Mouse (Mus musculus): Measurements from ENCODE around the gene Ell. TPM values are rescaled to one million over a fixed set of nuclear protein-coding genes. Genes with fewer than 3 reads are reported as not detected.

Ell gene
- polyA plus RNA-seq, 1 experiment from 2014 or later: 13.5 TPM

DNA sequence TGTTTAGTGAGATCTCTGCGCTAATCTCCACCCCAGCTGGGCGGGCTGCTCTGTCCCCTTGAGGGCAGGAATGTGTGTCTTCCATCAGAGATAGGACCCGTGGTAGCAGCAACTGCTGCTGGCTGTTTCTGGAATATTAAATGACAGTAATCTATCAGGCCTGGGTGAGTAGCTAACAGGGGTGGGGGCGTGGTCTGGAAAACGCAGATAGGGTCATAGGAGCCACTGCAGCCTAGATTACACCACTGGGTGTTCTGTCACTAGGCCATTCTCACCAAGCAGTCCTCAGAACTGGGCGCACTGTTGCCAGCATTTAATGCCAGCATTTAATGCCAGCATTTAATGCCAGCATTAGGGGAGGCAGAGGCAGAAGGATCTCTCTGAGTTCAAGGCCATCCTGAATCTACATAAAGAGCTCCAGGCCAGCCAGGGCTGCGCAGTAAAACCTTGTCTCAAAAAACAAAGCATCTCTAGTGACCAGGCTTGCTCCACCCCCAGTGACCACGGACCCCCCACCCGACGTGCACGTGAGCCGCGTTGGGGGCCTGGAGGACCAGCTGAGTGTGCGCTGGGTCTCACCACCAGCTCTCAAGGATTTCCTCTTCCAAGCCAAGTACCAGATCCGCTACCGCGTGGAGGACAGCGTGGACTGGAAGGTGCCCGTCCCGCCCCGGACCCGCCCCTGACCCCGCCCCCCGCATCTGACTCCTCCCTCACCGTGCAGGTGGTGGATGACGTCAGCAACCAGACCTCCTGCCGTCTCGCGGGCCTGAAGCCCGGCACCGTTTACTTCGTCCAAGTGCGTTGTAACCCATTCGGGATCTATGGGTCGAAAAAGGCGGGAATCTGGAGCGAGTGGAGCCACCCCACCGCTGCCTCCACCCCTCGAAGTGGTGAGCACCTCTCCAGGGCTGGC is 38.6 kb upstream of the Ell start:
- Histone ChIP-seq H3K36me3 (no peaks in the 10 kb centered on the region), H3K9ac (no peak overlapping the region), H3K4me3 (peak overlapping the region; percentile 6; the same call in 1 of the 2 replicates), H3K9me3 (replicated peaks) (no peaks in the 10 kb centered on the region), H3K27me3 (replicated peaks) (peaks cover 85% of the 10 kb centered on the region), H3K4me2 (peak overlapping the region; percentile 42), H3K27ac (ENCODE audit: poor library complexity, severe bottlenecking) (no peak overlapping the region), H3K4me1 (replicated peaks) (peaks cover 39% of the 10 kb centered on the region)
- 8% methylated on average over 39 of the region's 39 CpGs for WGBS
- ATAC-seq (ENCODE audit: insufficient number of reproducible peaks, low FRiP score): peak; percentile 37; the same call in 1 of the 2 replicates

DNA sequence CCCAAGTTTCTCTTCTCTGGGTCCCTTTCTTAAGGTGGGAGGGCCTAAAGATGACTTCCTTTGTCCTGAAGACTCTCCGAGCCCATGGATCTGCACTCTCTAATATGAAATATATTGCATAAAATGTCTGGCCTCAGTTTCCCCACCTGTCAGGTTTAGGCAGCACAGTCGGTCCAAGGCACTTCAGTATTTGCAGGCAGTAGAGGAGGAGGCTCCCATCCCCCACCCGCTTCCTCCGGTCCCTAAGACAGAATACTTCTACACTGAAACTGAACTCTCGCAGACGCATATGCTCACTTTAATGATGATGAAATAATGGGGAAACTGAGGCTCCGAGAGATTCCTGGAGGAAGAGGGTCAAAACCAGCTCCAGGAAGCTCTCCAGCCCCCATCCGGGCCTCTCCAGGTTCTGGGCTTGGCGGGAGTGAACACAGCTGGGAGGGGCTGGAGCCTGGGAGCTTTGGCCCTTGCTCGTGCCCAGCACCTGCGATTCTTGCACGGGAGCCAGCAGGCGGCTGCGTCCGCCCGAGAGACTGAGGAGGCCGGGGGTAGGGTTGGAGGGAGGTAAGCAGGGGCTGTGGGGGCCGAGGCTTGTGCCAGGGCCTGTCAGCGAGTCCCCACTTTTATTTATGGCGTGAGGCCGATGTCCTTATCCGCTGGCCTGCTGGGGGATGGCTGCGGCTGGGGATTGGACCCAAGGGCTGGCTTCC is 37.3 kb upstream of the Ell start:
- WGBS: 14% methylated on average over 23 of the region's 23 CpGs
- ATAC-seq (ENCODE audit: insufficient number of reproducible peaks, low FRiP score): no peak
- Histone ChIP-seq H3K9me3 (replicated peaks) (no peaks in the 10 kb centered on the region), H3K27ac (ENCODE audit: poor library complexity, severe bottlenecking) (no peak overlapping the region), H3K9ac (peak overlapping the region; percentile 43; the same call in 1 of the 2 replicates), H3K36me3 (peaks cover under 1% of the 10 kb centered on the region), H3K27me3 (replicated peaks) (peaks cover 72% of the 10 kb centered on the region), H3K4me1 (replicated peaks) (peaks cover 44% of the 10 kb centered on the region), H3K4me3 (peak overlapping the region; percentile 7), H3K4me2 (peak overlapping the region; percentile 53)

DNA sequence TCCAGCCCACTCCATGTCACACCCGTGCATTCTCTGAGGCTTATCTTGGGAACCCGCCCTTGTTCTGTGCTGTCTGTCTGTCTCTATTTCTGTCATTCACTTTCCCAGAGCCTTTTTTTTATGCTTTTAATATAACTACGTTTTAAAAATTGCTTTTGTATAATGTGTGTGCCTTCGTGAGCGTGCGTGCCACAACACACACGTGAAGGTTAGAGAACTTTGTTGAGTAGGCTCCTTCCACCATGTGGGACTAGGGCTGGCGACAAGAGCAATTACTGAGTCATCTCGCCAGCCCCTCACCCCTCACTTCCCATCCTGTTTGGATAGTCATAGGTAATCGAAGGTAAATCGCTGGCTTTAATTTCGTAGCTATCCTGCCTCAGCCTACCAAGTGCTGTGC is 36.7 kb upstream of the Ell start:
- peaks cover 66% of the 10 kb centered on the region for H3K27me3 ChIP-seq (replicated peaks)
- 29% methylated on average over 12 of the region's 12 CpGs for whole genome bisulfite sequencing
- no peak for ATAC-seq (ENCODE audit: insufficient number of reproducible peaks, low FRiP score)
- H3K4me2 ChIP-seq: peak overlapping the region; percentile 53
- peaks cover 6% of the 10 kb centered on the region for H3K36me3 ChIP-seq
- no peak overlapping the region for H3K9ac ChIP-seq
- peaks cover 46% of the 10 kb centered on the region for H3K4me1 ChIP-seq (replicated peaks)
- no peak overlapping the region for H3K27ac ChIP-seq (ENCODE audit: poor library complexity, severe bottlenecking)
- peak overlapping the region; percentile 7; the same call in 1 of the 2 replicates for H3K4me3 ChIP-seq
- no peaks in the 10 kb centered on the region for H3K9me3 ChIP-seq (replicated peaks)

DNA sequence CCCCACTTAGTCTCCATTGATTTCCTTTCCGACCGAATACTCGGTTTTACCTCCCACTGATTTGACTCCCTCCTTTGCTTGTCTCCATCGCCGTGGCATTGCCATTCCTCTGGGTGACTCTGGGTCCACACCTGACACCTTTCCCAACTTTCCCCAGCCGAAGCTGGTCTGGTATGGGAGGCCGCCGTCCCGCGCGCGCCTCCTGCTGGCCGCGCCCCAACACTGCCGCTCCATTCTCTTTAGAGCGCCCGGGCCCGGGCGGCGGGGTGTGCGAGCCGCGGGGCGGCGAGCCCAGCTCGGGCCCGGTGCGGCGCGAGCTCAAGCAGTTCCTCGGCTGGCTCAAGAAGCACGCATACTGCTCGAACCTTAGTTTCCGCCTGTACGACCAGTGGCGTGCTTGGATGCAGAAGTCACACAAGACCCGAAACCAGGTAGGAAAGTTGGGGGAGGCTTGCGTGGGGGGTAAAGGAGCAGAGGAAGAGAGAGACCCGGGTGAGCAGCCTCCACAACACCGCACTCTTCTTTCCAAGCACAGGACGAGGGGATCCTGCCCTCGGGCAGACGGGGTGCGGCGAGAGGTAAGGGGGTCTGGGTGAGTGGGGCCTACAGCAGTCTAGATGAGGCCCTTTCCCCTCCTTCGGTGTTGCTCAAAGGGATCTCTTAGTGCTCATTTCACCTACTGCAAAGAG is 36.1 kb upstream of the Ell start:
- H3K4me1 ChIP-seq (replicated peaks): peaks cover 46% of the 10 kb centered on the region
- peaks cover 60% of the 10 kb centered on the region for H3K27me3 ChIP-seq (replicated peaks)

DNA sequence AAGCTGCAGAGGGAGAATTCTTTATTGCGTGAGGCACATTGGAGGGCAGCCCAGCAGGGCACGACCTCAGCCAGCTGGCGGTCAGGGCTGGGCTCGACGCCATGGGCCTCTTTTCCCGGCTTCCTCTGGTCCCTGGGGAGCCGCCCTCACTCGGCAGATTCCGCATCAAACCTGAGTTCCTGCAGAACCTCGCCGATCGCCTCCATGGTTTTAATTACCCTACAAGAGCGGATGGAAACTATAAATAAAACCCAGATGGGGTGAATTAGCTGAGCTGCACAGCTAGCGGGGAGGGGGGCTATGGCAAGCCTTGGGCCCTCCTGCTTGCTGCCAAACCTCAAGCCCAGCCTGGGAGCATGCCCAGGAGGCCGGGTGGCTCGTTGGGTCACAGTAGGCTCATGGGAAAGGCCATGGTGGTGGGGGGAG is 35.0 kb upstream of the Ell start:
- Histone ChIP-seq H3K4me1 (replicated peaks) (peaks cover 56% of the 10 kb centered on the region), H3K9ac (no peak overlapping the region), H3K4me2 (no peak overlapping the region), H3K27me3 (replicated peaks) (peaks cover 49% of the 10 kb centered on the region), H3K4me3 (no peak overlapping the region), H3K27ac (ENCODE audit: poor library complexity, severe bottlenecking) (no peak overlapping the region), H3K36me3 (peaks cover 22% of the 10 kb centered on the region), H3K9me3 (replicated peaks) (no peaks in the 10 kb centered on the region)
- ATAC-seq (ENCODE audit: insufficient number of reproducible peaks, low FRiP score): no peak
- WGBS: 69% methylated on average over 16 of the region's 16 CpGs

More for the DNA sequence above, 36.1 kb upstream of the Ell start:
- ATAC-seq (ENCODE audit: insufficient number of reproducible peaks, low FRiP score): no peak
- Histone ChIP-seq H3K4me3 (no peak overlapping the region), H3K9ac (no peak overlapping the region), H3K4me2 (peak overlapping the region; percentile 27), H3K9me3 (replicated peaks) (no peaks in the 10 kb centered on the region), H3K36me3 (peaks cover 12% of the 10 kb centered on the region), H3K27ac (ENCODE audit: poor library complexity, severe bottlenecking) (no peak overlapping the region)
- 13% methylated on average over 46 of the region's 46 CpGs for WGBS

DNA sequence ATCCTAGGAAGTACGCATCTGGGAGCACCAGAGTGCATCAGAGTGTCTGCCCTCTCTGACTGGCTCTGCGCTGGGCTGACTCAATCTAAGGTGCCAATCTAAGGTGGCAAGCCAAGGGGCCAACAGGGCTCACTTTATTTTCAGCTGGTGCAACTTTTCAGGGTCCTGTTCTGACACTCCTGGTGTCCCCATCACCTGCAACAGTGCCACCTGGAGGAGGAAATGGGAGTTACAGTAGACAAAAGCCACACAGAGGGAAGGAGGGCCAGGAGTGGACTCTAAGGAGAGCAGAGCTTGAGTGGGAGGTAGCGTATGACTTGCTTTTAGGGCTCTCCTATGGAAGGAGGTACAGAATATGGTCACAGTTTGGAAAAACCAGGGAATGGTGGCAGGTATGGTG is 34.4 kb upstream of the Ell start:
- Histone ChIP-seq H3K27me3 (replicated peaks) (peaks cover 43% of the 10 kb centered on the region), H3K27ac (ENCODE audit: poor library complexity, severe bottlenecking) (no peak overlapping the region), H3K4me1 (replicated peaks) (peaks cover 57% of the 10 kb centered on the region), H3K4me2 (no peak overlapping the region), H3K9me3 (replicated peaks) (no peaks in the 10 kb centered on the region), H3K9ac (no peak overlapping the region), H3K4me3 (no peak overlapping the region), H3K36me3 (peaks cover 22% of the 10 kb centered on the region)
- 73% methylated on average over 3 of the region's 3 CpGs for WGBS
- no peak for ATAC-seq (ENCODE audit: insufficient number of reproducible peaks, low FRiP score)

DNA sequence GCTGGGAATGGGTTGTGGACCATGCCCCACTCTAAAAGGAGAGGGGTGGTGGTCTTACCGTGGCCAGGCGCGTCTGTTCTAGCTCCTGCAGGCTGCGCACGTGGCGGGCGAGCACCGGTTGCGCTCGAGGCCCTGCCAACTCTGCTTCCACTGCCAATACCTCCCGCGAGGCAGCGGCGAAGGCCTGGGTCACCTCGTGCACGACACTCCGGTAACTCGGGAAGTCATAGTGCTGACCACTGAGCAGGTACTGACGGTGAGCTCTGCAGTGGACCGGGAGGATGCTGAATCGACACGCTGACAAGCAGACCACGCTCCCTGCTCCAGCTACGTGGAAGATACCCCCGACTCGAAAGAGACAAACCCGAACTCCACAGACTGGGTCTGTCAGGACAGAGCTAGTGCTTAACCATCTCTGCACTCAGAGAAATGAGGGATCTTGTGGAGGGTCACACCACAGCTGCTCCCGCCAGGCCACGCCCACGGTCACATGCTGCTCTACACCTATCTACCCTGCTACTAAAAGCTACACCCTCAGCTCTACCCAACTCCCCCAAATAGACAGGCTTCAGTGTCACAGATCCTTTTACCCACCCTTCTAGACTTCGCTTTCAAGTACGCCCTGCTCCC is 33.4 kb upstream of the Ell start:
- H3K9me3 ChIP-seq (replicated peaks): no peaks in the 10 kb centered on the region
- peaks cover 50% of the 10 kb centered on the region for H3K4me1 ChIP-seq (replicated peaks)
- H3K36me3 ChIP-seq: peaks cover 22% of the 10 kb centered on the region
- peak; percentile 24 for ATAC-seq (ENCODE audit: insufficient number of reproducible peaks, low FRiP score)
- H3K27ac ChIP-seq (ENCODE audit: poor library complexity, severe bottlenecking): peak overlapping the region; percentile 91; the same call in 1 of the 2 replicates
- peak overlapping the region; percentile 82 for H3K4me2 ChIP-seq
- WGBS: 38% methylated on average over 32 of the region's 32 CpGs
- peak overlapping the region; percentile 91 for H3K9ac ChIP-seq
- peaks cover 34% of the 10 kb centered on the region for H3K27me3 ChIP-seq (replicated peaks)
- peak overlapping the region; percentile 74 for H3K4me3 ChIP-seq

DNA sequence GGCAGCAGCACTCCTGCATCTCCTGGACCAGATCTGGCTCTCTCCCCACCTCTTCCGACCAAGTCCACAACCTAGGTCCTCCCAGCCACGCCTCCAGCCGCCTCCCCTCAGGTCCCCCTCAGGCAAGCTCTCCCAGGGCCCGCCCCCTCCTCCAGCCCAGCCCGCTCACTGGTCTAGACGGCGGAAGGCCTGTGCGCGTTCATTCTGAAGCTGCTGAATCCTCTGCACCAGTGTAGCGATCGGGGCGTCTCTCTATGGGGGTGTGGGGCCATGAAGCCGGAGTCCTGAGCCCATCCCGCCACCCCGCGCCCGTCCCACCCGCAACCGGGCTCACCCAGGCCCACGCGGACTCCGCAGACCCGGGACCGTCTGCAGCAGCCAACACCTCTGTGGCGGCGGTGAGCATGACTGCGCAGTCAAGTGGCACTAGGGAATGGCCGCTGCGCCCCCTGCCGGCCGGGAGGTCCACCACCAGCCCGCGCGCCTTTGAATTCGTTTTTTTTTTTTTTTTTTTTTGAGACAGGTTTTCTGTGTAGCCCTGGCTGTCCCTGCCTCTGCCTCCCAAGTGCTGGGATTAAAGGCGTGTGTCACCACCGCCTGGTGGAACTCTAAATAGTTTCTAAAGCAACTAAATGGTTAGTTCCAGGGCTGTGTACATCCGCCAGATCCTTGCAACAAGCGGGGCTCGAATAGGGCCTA is 32.8 kb upstream of the Ell start, which contains the start of gene Rex1bd:
Rex1bd (minus strand) TSS at position 425 of the 699 bp plus-strand sequence.
- H3K36me3 ChIP-seq: peaks cover 22% of the 10 kb centered on the region
- H3K4me3 ChIP-seq: peak within 1 kb of the TSS; percentile 74
- peaks cover 46% of the 10 kb centered on the region for H3K4me1 ChIP-seq (replicated peaks)
- peak within 1 kb of the TSS; percentile 91 for H3K9ac ChIP-seq
- peak; percentile 89 for ATAC-seq (ENCODE audit: insufficient number of reproducible peaks, low FRiP score)
- WGBS: 3% methylated on average over 40 of the region's 40 CpGs
- H3K27me3 ChIP-seq (replicated peaks): peaks cover 27% of the 10 kb centered on the region
- H3K9me3 ChIP-seq (replicated peaks): no peaks in the 10 kb centered on the region
- H3K27ac ChIP-seq (ENCODE audit: poor library complexity, severe bottlenecking): peak within 1 kb of the TSS; percentile 91
- H3K4me2 ChIP-seq: peak within 1 kb of the TSS; percentile 82

DNA sequence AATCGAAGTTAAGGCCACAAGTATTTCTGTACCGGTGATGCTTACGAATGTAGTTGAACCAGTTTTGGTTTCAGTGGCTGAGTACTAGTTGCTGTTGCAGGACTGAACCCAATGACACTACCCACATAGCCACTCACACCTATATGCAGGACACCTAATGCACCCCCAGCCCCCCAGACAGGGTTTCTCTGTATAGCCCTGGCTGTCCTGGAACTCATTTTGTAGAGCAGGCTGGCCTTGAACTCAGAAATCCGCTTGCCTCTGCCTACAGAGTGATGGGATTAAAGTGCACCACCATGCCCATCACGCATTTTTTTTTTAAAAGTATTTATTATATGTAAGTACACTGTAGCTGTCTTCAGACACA is 32.2 kb upstream of the Ell start:
- peaks cover 46% of the 10 kb centered on the region for H3K4me1 ChIP-seq (replicated peaks)
- H3K9me3 ChIP-seq (replicated peaks): no peaks in the 10 kb centered on the region
- peak overlapping the region; percentile 82; the same call in 1 of the 2 replicates for H3K4me2 ChIP-seq
- no peak for ATAC-seq (ENCODE audit: insufficient number of reproducible peaks, low FRiP score)
- H3K9ac ChIP-seq: no peak overlapping the region
- peak overlapping the region; percentile 31; the same call in 1 of the 2 replicates for H3K27ac ChIP-seq (ENCODE audit: poor library complexity, severe bottlenecking)
- peaks cover 22% of the 10 kb centered on the region for H3K36me3 ChIP-seq
- WGBS: 54% methylated on average over 5 of the region's 5 CpGs
- 0 out of 2 replicates have a peak overlapping the region, but pooled peaks have one; percentile 74 for H3K4me3 ChIP-seq
- H3K27me3 ChIP-seq (replicated peaks): peaks cover 22% of the 10 kb centered on the region

Measured in heart, embryonic 12.5 days (tissue).